Mouse (Mus musculus) heart, embryonic 14.5 days (tissue): Measurements from ENCODE around the gene Gpr142. TPM values are rescaled to one million over a fixed set of nuclear protein-coding genes. Genes with fewer than 3 reads are reported as not detected.
A peak's percentile ranks its signal among the peaks of the same experiment; 100 is the strongest.

Experiments
- ATAC-seq: fragments of 200-750 bp; cut with Nextera tagmentation; 2 replicates; pipeline ENCODE4 v1.8.0; 2017; ENCODE audit warnings: low read depth, moderate TSS enrichment; ENCODE audit not compliant: insufficient number of reproducible peaks, insufficient read depth, low FRiP score
- H3K27ac ChIP-seq, 2 experiments: fragments of 200-500 bp in 1 of 2; fragments of 300-500 bp in 1 of 2; sonication (generic) in 1 of 2; replicated peaks in 1 of 2; 2 replicates each; pipeline ENCODE4 v1.5.1; 2012 to 2014; ENCODE audit warnings: low read depth in 2 of 2, low read length in 2 of 2, control low read depth in 1 of 2, mild to moderate bottlenecking in 1 of 2, mixed read lengths in 1 of 2; ENCODE audit not compliant: control insufficient read depth in 1 of 2, insufficient read depth in 1 of 2
- H3K27me3 ChIP-seq: fragments of 300-500 bp; sonication (generic); 2 replicates; pipeline ENCODE4 v1.6.1; 2014; ENCODE audit warnings: mild to moderate bottlenecking, low read length, control low read depth; ENCODE audit not compliant: control insufficient read depth, insufficient read depth
- H3K36me3 ChIP-seq: fragments of 300-500 bp; sonication (generic); 2 replicates; pipeline ENCODE4 v1.6.1; 2014; ENCODE audit warnings: mild to moderate bottlenecking, control low read depth, low read length, mixed read lengths; ENCODE audit not compliant: control insufficient read depth, insufficient read depth
- H3K4me1 ChIP-seq, 2 experiments: fragments of 200-500 bp in 1 of 2; fragments of 300-500 bp in 1 of 2; sonication (generic) in 1 of 2; 2 replicates each; pipeline ENCODE4 v1.6.1; 2012 to 2014; ENCODE audit warnings: low read length in 2 of 2, control low read depth in 1 of 2, mixed read lengths in 1 of 2; ENCODE audit not compliant: control insufficient read depth in 2 of 2, insufficient read depth in 2 of 2
- H3K4me2 ChIP-seq: fragments of 300-500 bp; sonication (generic); 2 replicates; pipeline ENCODE4 v1.6.1; 2014; ENCODE audit warnings: mild to moderate bottlenecking, low read length
- H3K4me3 ChIP-seq, 2 experiments: fragments of 200-500 bp in 1 of 2; fragments of 300-500 bp in 1 of 2; sonication (generic) in 1 of 2; 2 replicates each; pipeline ENCODE4 v1.5.1; 2012 to 2014; ENCODE audit warnings: low read length in 2 of 2, mild to moderate bottlenecking in 2 of 2, control low read depth in 1 of 2, low read depth in 1 of 2, moderate library complexity in 1 of 2; ENCODE audit not compliant: control insufficient read depth in 1 of 2, insufficient read depth in 1 of 2
- H3K9ac ChIP-seq: fragments of 300-500 bp; sonication (generic); 2 replicates; pipeline ENCODE4 v1.6.1; 2014; ENCODE audit warnings: mild to moderate bottlenecking, low read length
- H3K9me3 ChIP-seq: fragments of 300-500 bp; sonication (generic); 2 replicates; pipeline ENCODE4 v1.6.1; 2016; ENCODE audit warnings: low read length, control low read depth; ENCODE audit not compliant: control insufficient read depth
- WGBS: fragments of 180-500 bp; shearing (Covaris S2); extraction: QIAGEN DNeasy Blood & Tissue Kit; methylation state at CpG from one replicate; pipeline ENCODE4 v1.1.7; 2014; 5-methylcytosine and 5-hydroxymethylcytosine counted together
- polyA plus RNA-seq: library from polyadenylated mRNA; unstranded; fragments of >200 nt; fragmentation: Nextera tagmentation; extraction: Ambion mirVana; gene quantifications from 2 replicates; pipeline ENCODE4 v1.2.1, GENCODE M21; 2014

Gpr142 gene
- not detected in 2 replicates for polyA plus RNA-seq

- Histone ChIP-seq H3K4me2 (no peak within 1 kb of the TSS), H3K27me3 (peaks cover 16% of the 10 kb centered on the region), H3K36me3 (no peaks in the 10 kb centered on the region), H3K4me3 (no peak within 1 kb of the TSS), H3K9me3 (0 out of 2 replicates have a peak, but pooled peaks cover 4% of the 10 kb centered on the region), H3K27ac (no peak within 1 kb of the TSS), H3K9ac (no peak within 1 kb of the TSS), H3K4me1 (peaks cover 0 to 3% of the 10 kb centered on the region in 2 experiments; a peak in 1 of 4 replicates)
- 85% methylated on average over 3 of the region's 3 CpGs for WGBS
- no peak for ATAC-seq
Observed at GRCm38 (mm10) chr11:114798624-114799023, at the start of gene Gpr142. Gpr142 (plus strand) TSS chr11:114798924.

GRCm38 (mm10) chr11:114764820-114765818, 33.6 kb upstream of the Gpr142 start, which contains the start of gene Kif19a:
Kif19a (plus strand) TSS chr11:114765388.
- H3K9ac ChIP-seq = peak within 1 kb of the TSS; percentile 49; the same call in 1 of the 2 replicates
- peak within 1 kb of the TSS; percentile 46 to 48 for H3K4me3 ChIP-seq
- H3K4me2 ChIP-seq = peak within 1 kb of the TSS; percentile 82
- no peaks in the 10 kb centered on the region for H3K36me3 ChIP-seq
- ATAC-seq = peak; percentile 31; the same call in 1 of the 2 replicates
- 3% methylated on average over 47 of the region's 51 CpGs for WGBS
- peaks cover 7% of the 10 kb centered on the region in 2 experiments; a peak in 2 of 4 replicates for H3K4me1 ChIP-seq
- H3K9me3 ChIP-seq = no peaks in the 10 kb centered on the region
- peaks cover 24% of the 10 kb centered on the region for H3K27me3 ChIP-seq
- no peak within 1 kb of the TSS for H3K27ac ChIP-seq

- no peak overlapping the region for H3K9ac ChIP-seq
- H3K27ac ChIP-seq = no peak overlapping the region
- ATAC-seq = no peak
- H3K27me3 ChIP-seq = peaks cover 20% of the 10 kb centered on the region
- H3K9me3 ChIP-seq = no peaks in the 10 kb centered on the region
- no peak overlapping the region for H3K4me3 ChIP-seq
- peaks cover 4% of the 10 kb centered on the region in 2 experiments; a peak in 1 of 4 replicates for H3K4me1 ChIP-seq
- no peaks in the 10 kb centered on the region for H3K36me3 ChIP-seq
- H3K4me2 ChIP-seq = no peak overlapping the region
- 42% methylated on average over 6 of the region's 6 CpGs for WGBS
Observed at GRCm38 (mm10) chr11:114769911-114770310, 28.8 kb upstream of the Gpr142 start.

- no peak overlapping the region for H3K4me2 ChIP-seq
- no peaks in the 10 kb centered on the region for H3K36me3 ChIP-seq
- no peaks in the 10 kb centered on the region for H3K9me3 ChIP-seq
- H3K4me1 ChIP-seq = no peaks in the 10 kb centered on the region
- H3K9ac ChIP-seq = no peak overlapping the region
- no peak overlapping the region for H3K4me3 ChIP-seq
- no peak for ATAC-seq
- WGBS = 74% methylated on average over 2 of the region's 2 CpGs
- peaks cover 11% of the 10 kb centered on the region for H3K27me3 ChIP-seq
- no peak overlapping the region for H3K27ac ChIP-seq
Observed at GRCm38 (mm10) chr11:114771896-114772295, 26.8 kb upstream of the Gpr142 start.

GRCm38 (mm10) chr11:114780076-114780475, 18.6 kb upstream of the Gpr142 start:
- Histone ChIP-seq H3K36me3 (no peaks in the 10 kb centered on the region), H3K9ac (no peak overlapping the region), H3K4me2 (no peak overlapping the region), H3K9me3 (no peaks in the 10 kb centered on the region), H3K27ac (no peak overlapping the region), H3K27me3 (peaks cover 63% of the 10 kb centered on the region), H3K4me3 (no peak overlapping the region), H3K4me1 (peaks cover 5 to 11% of the 10 kb centered on the region in 2 experiments; a peak in 2 of 4 replicates)
- WGBS = 26% methylated on average over 9 of the region's 9 CpGs
- ATAC-seq = no peak

- H3K4me3 ChIP-seq = peak overlapping the region; percentile 16 to 31; a peak in 3 of 4 replicates
- H3K36me3 ChIP-seq = no peaks in the 10 kb centered on the region
- H3K27ac ChIP-seq = no peak overlapping the region
- no peak for ATAC-seq
- H3K4me1 ChIP-seq = peaks cover 2 to 6% of the 10 kb centered on the region in 2 experiments; a peak in 3 of 4 replicates
- H3K9me3 ChIP-seq = no peaks in the 10 kb centered on the region
- 45% methylated on average over 10 of the region's 10 CpGs for WGBS
- H3K9ac ChIP-seq = 0 out of 2 replicates have a peak overlapping the region, but pooled peaks have one; percentile 41
- H3K4me2 ChIP-seq = peak overlapping the region; percentile 65
- H3K27me3 ChIP-seq = peaks cover 95% of the 10 kb centered on the region
Observed at GRCm38 (mm10) chr11:114785892-114786291, 12.8 kb upstream of the Gpr142 start.

- no peaks in the 10 kb centered on the region for H3K9me3 ChIP-seq
- H3K27ac ChIP-seq = no peak overlapping the region
- H3K4me1 ChIP-seq = peaks cover 2 to 7% of the 10 kb centered on the region in 2 experiments; a peak in 3 of 4 replicates
- peak overlapping the region; percentile 16 to 31 for H3K4me3 ChIP-seq
- ATAC-seq = no peak
- H3K4me2 ChIP-seq = peak overlapping the region; percentile 65
- no peaks in the 10 kb centered on the region for H3K36me3 ChIP-seq
- WGBS = 1% methylated on average over 43 of the region's 43 CpGs
- H3K9ac ChIP-seq = 0 out of 2 replicates have a peak overlapping the region, but pooled peaks have one; percentile 41
- H3K27me3 ChIP-seq = peaks cover 95% of the 10 kb centered on the region
Observed at GRCm38 (mm10) chr11:114786326-114786725, 12.4 kb upstream of the Gpr142 start.
